Mouse (Mus musculus) C2C12 (cell line): ENCODE results near the gene Chga. TPM values are rescaled to one million over a fixed set of nuclear protein-coding genes. Genes with fewer than 3 reads are reported as not detected.

Experiments used
- H3K27me3 ChIP-seq: one replicate; pipeline ENCODE4 v1.6.1; 2011; ENCODE audit not compliant: control insufficient read depth, insufficient read depth, insufficient read length
- H3K36me3 ChIP-seq: one replicate; pipeline ENCODE4 v1.6.1; 2011; ENCODE audit not compliant: control insufficient read depth, insufficient read depth
- H3K4me3 ChIP-seq: one replicate; pipeline ENCODE4 v1.5.1; 2011; ENCODE audit warnings: mild to moderate bottlenecking, control low read depth; ENCODE audit not compliant: poor library complexity, insufficient read depth, severe bottlenecking
- H3K79me2 ChIP-seq: one replicate; pipeline ENCODE4 v1.6.1; 2011; ENCODE audit not compliant: control insufficient read depth, insufficient read depth
- H3K79me3 ChIP-seq: one replicate; pipeline ENCODE4 v1.6.1; 2011; ENCODE audit warnings: low read depth, control low read depth
- H3ac ChIP-seq: one replicate; pipeline ENCODE3; 2011; ENCODE audit warnings: low read depth; ENCODE audit not compliant: control insufficient read depth, insufficient read length
- CEBPB ChIP-seq: IDR thresholded peaks from one replicate; pipeline ENCODE4 v1.6.1; 2011; ENCODE audit warnings: low read depth, mild to moderate bottlenecking, control low read depth, moderate library complexity
- CTCF ChIP-seq: IDR thresholded peaks from one replicate; pipeline ENCODE4 v1.5.1; 2011; ENCODE audit not compliant: control insufficient read depth, insufficient read depth, insufficient read length
- FOSL1 ChIP-seq: IDR thresholded peaks from one replicate; pipeline ENCODE4 v1.8.0; 2011; ENCODE audit warnings: mild to moderate bottlenecking, low read length; ENCODE audit not compliant: poor library complexity, insufficient read depth, severe bottlenecking
- MAX ChIP-seq: IDR thresholded peaks from one replicate; pipeline ENCODE4 v1.6.1; 2011; ENCODE audit warnings: mild to moderate bottlenecking, control low read depth
- MYOD1 ChIP-seq: IDR thresholded peaks from one replicate; pipeline ENCODE4 v1.6.1; 2011; ENCODE audit warnings: low read depth; ENCODE audit not compliant: control insufficient read depth, insufficient read length
- MYOG ChIP-seq: IDR thresholded peaks from one replicate; pipeline ENCODE4 v1.6.1; 2011; ENCODE audit not compliant: control insufficient read depth, insufficient read length; ENCODE audit errors: extremely low read depth
- USF1 ChIP-seq: IDR thresholded peaks from one replicate; pipeline ENCODE4 v1.6.1; 2011; ENCODE audit warnings: low read depth, mild to moderate bottlenecking, control low read depth, moderate library complexity
- polyA plus RNA-seq: library from polyadenylated mRNA; unstranded; fragments of >200 nt; fragmentation: generic; extraction: Trizol; gene quantifications from one replicate; pipeline ENCODE4 v1.2.1, GENCODE M21; 2012; ENCODE audit warnings: missing spikeins

Chga gene
- polyA plus RNA-seq, 1 experiment, result 0.01 TPM

DNA sequence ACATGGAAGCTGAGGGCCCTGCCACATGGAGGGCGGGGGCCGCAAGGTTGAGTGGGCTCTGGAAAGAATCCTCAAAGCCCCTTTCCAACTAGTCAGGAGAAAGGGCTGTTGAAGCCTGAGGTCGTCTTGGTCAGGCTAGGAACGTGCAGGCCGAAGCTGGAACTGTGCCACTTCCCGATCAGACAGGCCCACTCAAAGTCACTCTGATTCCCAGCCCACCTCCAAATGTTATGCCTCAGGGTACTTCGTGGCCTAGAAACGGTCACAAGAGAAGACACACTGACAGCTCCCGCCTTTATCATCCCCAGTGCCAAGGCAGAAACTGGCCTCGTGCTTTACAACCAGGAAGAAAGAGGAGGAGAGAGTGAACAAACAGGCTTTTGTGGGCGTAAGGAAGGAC, 27.7 kb downstream of the Chga start:
- no peaks in the 10 kb centered on the region for H3K36me3 ChIP-seq

DNA sequence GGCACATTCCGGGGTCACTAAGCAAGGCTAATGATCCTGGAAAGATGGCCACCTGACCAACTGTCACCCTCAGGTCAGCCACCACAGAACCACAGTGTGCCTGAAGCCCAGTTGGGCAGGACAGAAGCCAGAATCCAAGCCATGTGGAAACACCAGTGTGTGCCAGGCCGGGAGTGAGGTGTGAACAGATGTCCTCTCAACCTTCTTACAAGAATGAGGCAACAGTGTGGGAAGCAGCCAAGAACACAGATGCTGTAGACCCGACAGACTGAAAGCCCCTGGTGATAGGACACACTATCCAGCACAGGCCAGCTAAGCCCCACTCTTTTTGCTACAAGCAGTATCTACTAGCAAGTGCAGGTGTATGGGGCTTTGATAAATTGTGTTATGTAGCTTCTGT, 30.6 kb downstream of the Chga start:
- H3K4me3 ChIP-seq, result no peak overlapping the region
- no peaks in the 10 kb centered on the region for H3K36me3 ChIP-seq
- no peaks in the 10 kb centered on the region for H3K27me3 ChIP-seq
- no peak for TF ChIP-seq MYOD1
- TF ChIP-seq MYOG, result no peak
- TF ChIP-seq FOSL1, result no peak
- no peak for TF ChIP-seq MAX
- TF ChIP-seq CEBPB, result no peak
- no peak for TF ChIP-seq CTCF
- no peak for TF ChIP-seq USF1
- no peaks in the 10 kb centered on the region for H3K79me3 ChIP-seq
- no peaks in the 10 kb centered on the region for H3K79me2 ChIP-seq
- no peak overlapping the region for H3ac ChIP-seq

More for the DNA sequence above, 27.7 kb downstream of the Chga start:
- Histone ChIP-seq H3K79me3 (no peaks in the 10 kb centered on the region), H3K79me2 (no peaks in the 10 kb centered on the region), H3K4me3 (no peak overlapping the region), H3ac (no peak overlapping the region), H3K27me3 (no peaks in the 10 kb centered on the region)
- no peak for TF ChIP-seq MYOG
- no peak for TF ChIP-seq CEBPB
- TF ChIP-seq MAX, result no peak
- TF ChIP-seq CTCF, result no peak
- TF ChIP-seq USF1, result no peak
- no peak for TF ChIP-seq FOSL1
- TF ChIP-seq MYOD1, result no peak

DNA sequence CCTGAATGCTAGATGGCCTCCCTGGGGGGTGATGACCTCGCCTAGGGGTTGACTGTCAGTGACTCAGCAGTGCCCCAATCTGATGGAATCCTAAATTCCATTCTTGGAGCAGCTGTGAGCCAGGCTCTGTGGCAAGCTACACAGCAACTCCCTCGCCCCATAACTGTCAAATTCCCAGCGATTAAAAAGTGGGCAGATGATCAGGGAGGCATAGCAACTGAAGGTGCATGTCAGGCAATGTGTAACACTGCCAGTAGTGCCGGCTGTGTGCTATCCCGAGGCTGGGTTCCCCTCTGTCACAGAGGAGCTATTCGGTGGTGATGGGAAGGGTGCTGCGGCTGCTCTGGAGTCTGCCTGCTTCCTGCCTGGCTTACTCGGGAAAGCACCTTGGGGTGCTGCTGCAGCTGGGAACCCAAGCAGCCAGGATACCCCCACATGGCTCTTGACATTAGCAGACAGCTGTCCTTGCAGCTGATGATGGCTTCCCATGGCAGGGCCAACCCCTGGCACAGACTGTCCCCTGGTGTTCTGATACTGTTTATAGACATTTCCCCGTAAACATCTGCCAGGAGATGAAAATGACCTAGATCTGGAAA, 31.6 kb downstream of the Chga start:
- TF ChIP-seq MAX, result no peak
- TF ChIP-seq CEBPB, result no peak
- no peak for TF ChIP-seq USF1
- Histone ChIP-seq H3ac (no peak overlapping the region), H3K79me2 (no peaks in the 10 kb centered on the region), H3K4me3 (no peak overlapping the region), H3K27me3 (no peaks in the 10 kb centered on the region), H3K36me3 (no peaks in the 10 kb centered on the region), H3K79me3 (no peaks in the 10 kb centered on the region)

DNA sequence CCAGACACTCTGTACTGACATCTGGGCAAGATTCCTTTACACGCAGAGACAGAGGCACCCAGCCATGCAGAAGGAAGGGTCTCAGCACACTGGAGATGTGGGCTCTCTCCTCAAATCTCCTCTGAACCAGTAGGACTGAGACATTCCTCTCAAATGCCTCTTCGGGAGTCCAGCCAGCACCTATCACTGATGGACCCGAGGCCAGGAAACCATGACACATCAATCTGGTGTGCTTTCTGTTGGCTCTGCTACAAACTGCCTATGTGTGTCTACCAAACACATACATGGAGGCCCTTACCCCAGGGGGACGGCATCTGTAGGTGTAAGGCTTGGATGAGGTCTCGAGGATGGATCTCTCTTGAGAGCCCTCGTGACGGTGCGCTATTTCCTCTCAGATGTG, 32.3 kb downstream of the Chga start:
- no peaks in the 10 kb centered on the region for H3K36me3 ChIP-seq
- H3K79me3 ChIP-seq, result no peaks in the 10 kb centered on the region
- no peak overlapping the region for H3ac ChIP-seq
- no peak for TF ChIP-seq FOSL1
- TF ChIP-seq USF1, result no peak
- no peak for TF ChIP-seq CTCF
- no peak for TF ChIP-seq MAX
- TF ChIP-seq CEBPB, result no peak
- TF ChIP-seq MYOG, result no peak
- no peak for TF ChIP-seq MYOD1
- H3K79me2 ChIP-seq, result no peaks in the 10 kb centered on the region
- H3K4me3 ChIP-seq, result no peak overlapping the region
- H3K27me3 ChIP-seq, result no peaks in the 10 kb centered on the region

DNA sequence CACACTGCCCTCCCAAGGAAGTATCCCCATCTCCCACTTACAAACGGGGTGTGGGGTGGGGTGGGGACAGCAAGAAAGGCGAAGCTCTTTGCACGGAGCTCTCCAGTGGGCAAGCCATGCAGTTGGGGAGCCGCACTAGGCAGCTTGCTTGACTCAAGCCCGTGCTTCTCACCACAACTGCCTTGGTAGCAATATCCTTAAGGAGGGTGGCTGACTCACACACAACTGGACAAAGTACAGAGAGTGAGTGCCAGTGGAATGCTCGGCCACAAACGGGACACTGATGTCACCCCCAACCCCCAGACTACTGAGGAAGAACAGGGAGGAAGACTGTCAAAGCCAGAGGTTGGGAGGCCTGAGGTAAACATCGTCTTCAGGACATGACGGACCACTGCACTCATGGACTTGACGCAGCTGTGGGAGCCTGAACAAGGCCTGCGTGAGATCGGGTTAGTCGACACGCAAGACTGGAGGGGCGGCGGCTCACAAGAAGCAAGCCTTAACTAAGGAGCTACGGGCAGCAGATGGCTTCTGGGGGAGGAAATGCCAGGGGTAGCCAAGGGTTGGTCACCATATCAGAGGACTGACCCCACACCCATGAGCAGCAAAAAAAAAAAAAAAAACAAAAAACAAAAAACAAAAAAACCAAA, 36.1 kb downstream of the Chga start:
- H3K4me3 ChIP-seq, result no peak overlapping the region
- no peaks in the 10 kb centered on the region for H3K36me3 ChIP-seq
- no peak overlapping the region for H3ac ChIP-seq
- no peaks in the 10 kb centered on the region for H3K79me3 ChIP-seq
- no peaks in the 10 kb centered on the region for H3K27me3 ChIP-seq
- H3K79me2 ChIP-seq, result no peaks in the 10 kb centered on the region
- TF ChIP-seq MAX (no peak), CTCF (no peak), MYOD1 (no peak), MYOG (no peak), USF1 (no peak), CEBPB (no peak), FOSL1 (no peak)

DNA sequence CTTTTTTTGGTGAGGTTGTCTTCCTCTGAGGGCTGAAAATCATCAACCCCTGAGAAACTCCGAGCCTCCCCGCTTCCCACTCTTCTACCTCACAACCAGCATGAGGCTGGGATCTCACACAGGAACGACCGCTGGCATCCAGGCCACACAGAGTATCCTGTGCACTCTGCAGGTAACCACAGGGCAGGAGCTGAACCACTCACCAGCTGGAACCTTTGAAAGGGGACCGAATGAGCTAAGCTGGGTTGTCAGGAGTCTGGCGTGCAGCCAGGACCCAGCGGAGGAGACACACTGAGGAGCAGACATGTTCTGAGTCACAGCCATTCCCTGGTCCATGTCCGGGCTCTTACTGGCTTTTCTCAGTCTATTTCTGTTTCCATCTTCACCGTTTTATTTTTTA, 38.9 kb downstream of the Chga start:
- Histone ChIP-seq H3K79me3 (no peaks in the 10 kb centered on the region), H3K79me2 (no peaks in the 10 kb centered on the region), H3K36me3 (no peaks in the 10 kb centered on the region), H3K4me3 (no peak overlapping the region), H3K27me3 (no peaks in the 10 kb centered on the region), H3ac (no peak overlapping the region)
- TF ChIP-seq CEBPB (no peak), MYOD1 (no peak)

DNA sequence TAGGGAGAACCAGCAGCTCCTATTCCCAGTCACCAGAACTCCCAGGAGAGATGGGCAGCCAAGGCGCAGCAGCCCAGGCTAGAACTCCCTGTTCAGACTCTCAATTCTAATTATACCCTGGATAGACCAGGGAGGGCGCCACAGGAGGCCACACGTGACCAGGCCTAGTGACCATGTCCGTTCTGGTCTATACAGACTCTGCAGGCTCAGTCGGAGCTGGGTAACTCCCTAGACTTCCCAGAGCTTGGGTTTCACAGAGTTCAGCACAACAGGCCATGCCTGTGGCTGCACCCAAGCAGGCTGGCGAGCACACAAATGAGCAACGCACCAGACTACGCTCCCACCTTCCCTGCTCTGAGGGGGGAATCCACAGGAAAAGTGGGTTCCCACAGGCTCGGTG, 39.9 kb downstream of the Chga start:
- Histone ChIP-seq H3K36me3 (no peaks in the 10 kb centered on the region), H3K27me3 (no peaks in the 10 kb centered on the region), H3K4me3 (no peak overlapping the region), H3K79me2 (no peaks in the 10 kb centered on the region), H3ac (no peak overlapping the region), H3K79me3 (no peaks in the 10 kb centered on the region)
- TF ChIP-seq MAX (no peak), MYOD1 (no peak), CEBPB (no peak), CTCF (no peak), FOSL1 (no peak), MYOG (no peak), USF1 (no peak)
